Mouse (Mus musculus): ENCODE measurements around the gene Ifitm5. TPM values are rescaled to one million over a fixed set of nuclear protein-coding genes. Genes with fewer than 3 reads are reported as not detected.

The Ifitm5 gene
- polyA plus RNA-seq, 1 experiment, result not detected

DNA sequence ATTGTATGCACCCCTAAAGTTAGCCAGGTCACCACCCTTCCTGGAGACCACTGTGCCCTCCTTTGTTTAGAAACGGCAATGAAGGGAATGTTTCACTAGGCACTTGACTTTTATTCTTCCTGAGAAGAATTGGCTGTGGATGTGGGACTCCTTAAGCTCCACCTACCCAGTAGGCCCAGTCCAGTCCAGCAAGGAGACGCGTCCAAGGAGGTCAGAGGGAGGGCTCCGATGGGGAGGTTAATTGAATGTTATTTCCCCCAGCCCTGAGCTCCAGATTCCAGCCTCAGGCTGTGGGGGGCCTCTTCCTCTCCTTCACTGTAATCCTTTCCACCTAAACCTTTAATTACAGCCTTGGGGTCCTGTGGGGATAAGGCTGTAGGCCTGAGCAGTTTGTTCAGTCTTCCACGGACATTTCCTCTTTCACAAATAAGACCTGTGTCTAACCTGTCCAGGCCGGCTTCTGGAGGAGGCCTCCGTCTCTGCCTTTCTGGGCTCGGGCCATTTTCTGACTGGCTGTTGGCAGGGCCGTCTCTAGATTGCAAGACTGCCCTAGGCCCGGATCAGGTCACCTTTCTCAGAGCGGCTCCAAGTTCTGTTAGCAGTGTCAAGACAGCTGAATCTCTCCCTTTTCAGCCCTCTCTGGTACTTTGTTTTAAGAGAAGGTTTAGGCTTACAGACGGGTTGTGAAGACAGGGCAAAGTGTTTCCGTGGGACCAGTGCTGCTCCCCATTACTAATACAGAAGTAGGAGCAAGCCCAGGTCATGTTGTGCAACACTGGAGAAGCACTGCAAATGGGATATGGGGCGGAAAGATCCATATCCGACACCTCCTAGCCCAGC, 47.8 kb downstream of the Ifitm5 start:
- Histone ChIP-seq H3K4me1 (ENCODE audit: control insufficient read depth, insufficient read depth, low read length) (peaks cover 2% of the 10 kb centered on the region; the same call in 1 of the 2 replicates), H3K4me3 (ENCODE audit: insufficient read depth, low read depth, low read length) (no peak overlapping the region), H3K27ac (ENCODE audit: insufficient read depth, low read depth, low read length) (no peak overlapping the region)
- 73% methylated on average over 15 of the region's 15 CpGs for WGBS
- TF ChIP-seq CTCF (IDR thresholded peaks at IDR 0.05; ENCODE audit: insufficient read depth, low read depth, low read length) (no peak), POLR2A (IDR thresholded peaks at IDR 0.05; ENCODE audit: insufficient read depth, low read depth, low read length) (no peak)

DNA sequence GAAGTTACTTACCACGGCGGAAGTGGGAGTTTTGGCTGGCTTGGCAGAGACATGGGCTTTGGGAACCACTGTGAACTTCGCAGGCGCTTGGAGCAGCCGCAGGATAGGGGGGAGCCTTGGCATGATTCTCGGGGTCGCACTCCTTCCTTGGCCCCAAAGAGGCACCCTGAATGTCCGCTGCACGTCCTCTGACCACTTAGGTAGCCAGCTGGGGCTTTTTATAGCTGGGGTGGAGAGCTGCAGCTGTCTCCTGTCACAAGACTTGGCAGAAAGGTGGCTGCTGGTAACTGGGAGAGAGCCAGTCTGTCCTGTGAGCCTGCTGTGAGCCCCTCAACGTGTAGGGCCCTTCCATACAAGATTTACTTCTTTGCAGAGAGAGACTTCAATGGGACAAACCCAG, 49.9 kb downstream of the Ifitm5 start, which contains the start of gene Cox8b:
Gene Cox8b, minus strand, starts transcription at position 227 of the 400 bp plus-strand sequence.
- WGBS, result 61% methylated on average over 10 of the region's 10 CpGs
- TF ChIP-seq CTCF (IDR thresholded peaks at IDR 0.05; ENCODE audit: insufficient read depth, low read depth, low read length) (no peak), POLR2A (IDR thresholded peaks at IDR 0.05; ENCODE audit: insufficient read depth, low read depth, low read length) (no peak)
- H3K4me1 ChIP-seq (ENCODE audit: control insufficient read depth, insufficient read depth, low read length), result peaks cover 2% of the 10 kb centered on the region; the same call in 1 of the 2 replicates
- no peak within 1 kb of the TSS for H3K4me3 ChIP-seq (ENCODE audit: insufficient read depth, low read depth, low read length)
- no peak within 1 kb of the TSS for H3K27ac ChIP-seq (ENCODE audit: insufficient read depth, low read depth, low read length)

DNA sequence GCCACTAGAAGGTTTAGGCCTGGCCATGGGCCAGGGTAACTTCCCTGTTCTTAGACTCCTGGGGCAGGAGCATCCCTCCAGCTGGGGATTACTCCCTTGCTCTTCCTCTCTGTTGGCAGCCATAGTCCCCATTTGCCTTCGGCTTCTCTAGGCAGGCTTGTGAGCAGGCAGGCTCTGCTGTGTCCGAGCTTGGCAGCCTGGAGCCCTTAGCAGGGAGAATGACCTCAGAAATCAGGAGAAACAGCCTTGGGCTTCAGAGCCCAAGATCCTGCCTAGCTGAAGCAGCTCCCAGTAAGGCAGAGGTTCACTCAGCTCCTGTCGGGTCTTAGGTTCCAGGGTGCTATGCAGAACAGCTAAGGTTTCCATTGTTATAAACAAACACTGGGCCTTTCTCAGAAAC, 51.0 kb downstream of the Ifitm5 start:
- no peak overlapping the region for H3K4me3 ChIP-seq (ENCODE audit: insufficient read depth, low read depth, low read length)
- TF ChIP-seq CTCF (IDR thresholded peaks at IDR 0.05; ENCODE audit: insufficient read depth, low read depth, low read length) (no peak), POLR2A (IDR thresholded peaks at IDR 0.05; ENCODE audit: insufficient read depth, low read depth, low read length) (no peak)
- H3K4me1 ChIP-seq (ENCODE audit: control insufficient read depth, insufficient read depth, low read length), result peaks cover 2% of the 10 kb centered on the region; the same call in 1 of the 2 replicates
- WGBS, result 71% methylated on average over 3 of the region's 3 CpGs
- H3K27ac ChIP-seq (ENCODE audit: insufficient read depth, low read depth, low read length), result no peak overlapping the region

Other genes with a start within 250 kb of the Ifitm5 start
- gene Cyp2e1, start 186.6 kb downstream of the Ifitm5 start, polyA plus RNA-seq (2012; ENCODE audit: insufficient read depth, insufficient read length, low replicate concordance, missing spikeins), result not detected in 2 replicates
- gene Syce1, start 162.4 kb downstream of the Ifitm5 start, polyA plus RNA-seq (2012; ENCODE audit: insufficient read depth, insufficient read length, low replicate concordance, missing spikeins), result not detected in 2 replicates
- gene Zfp941, start 128.1 kb downstream of the Ifitm5 start, polyA plus RNA-seq (2012; ENCODE audit: insufficient read depth, insufficient read length, low replicate concordance, missing spikeins), result not detected in 2 replicates
- not detected in 2 replicates for gene Urah, start 115.3 kb downstream of the Ifitm5 start, polyA plus RNA-seq (2012; ENCODE audit: insufficient read depth, insufficient read length, low replicate concordance, missing spikeins)
- not detected in 2 replicates for gene Scgb1c1, start 104.7 kb downstream of the Ifitm5 start, polyA plus RNA-seq (2012; ENCODE audit: insufficient read depth, insufficient read length, low replicate concordance, missing spikeins)
- not detected in 2 replicates for gene Odf3, start 102.5 kb downstream of the Ifitm5 start, polyA plus RNA-seq (2012; ENCODE audit: insufficient read depth, insufficient read length, low replicate concordance, missing spikeins)
- gene Gm45785, start 94.0 kb downstream of the Ifitm5 start, polyA plus RNA-seq (2012; ENCODE audit: insufficient read depth, insufficient read length, low replicate concordance, missing spikeins), result not detected in 2 replicates
- not detected in 2 replicates for gene Ric8a, start 93.3 kb downstream of the Ifitm5 start, polyA plus RNA-seq (2012; ENCODE audit: insufficient read depth, insufficient read length, low replicate concordance, missing spikeins)
- gene Bet1l, start 92.7 kb downstream of the Ifitm5 start, polyA plus RNA-seq (2012; ENCODE audit: insufficient read depth, insufficient read length, low replicate concordance, missing spikeins), result not detected in 2 replicates
- gene Psmd13, start 68.3 kb downstream of the Ifitm5 start, polyA plus RNA-seq (2012; ENCODE audit: insufficient read depth, insufficient read length, low replicate concordance, missing spikeins), result not detected in 2 replicates
- gene Sirt3, start 68.0 kb downstream of the Ifitm5 start, polyA plus RNA-seq (2012; ENCODE audit: insufficient read depth, insufficient read length, low replicate concordance, missing spikeins), result not detected in 2 replicates
- gene Cox8b, start 49.8 kb downstream of the Ifitm5 start, polyA plus RNA-seq (2012; ENCODE audit: insufficient read depth, insufficient read length, low replicate concordance, missing spikeins), result not detected in 2 replicates
- gene Nlrp6, start 29.4 kb downstream of the Ifitm5 start, polyA plus RNA-seq (2012; ENCODE audit: insufficient read depth, insufficient read length, low replicate concordance, missing spikeins), result not detected in 2 replicates
- not detected in 2 replicates for gene Pgghg, start 8.9 kb downstream of the Ifitm5 start, polyA plus RNA-seq (2012; ENCODE audit: insufficient read depth, insufficient read length, low replicate concordance, missing spikeins)
- not detected in 2 replicates for gene Gm45717, start 5.6 kb upstream of the Ifitm5 start, polyA plus RNA-seq (2012; ENCODE audit: insufficient read depth, insufficient read length, low replicate concordance, missing spikeins)
- not detected in 2 replicates for gene Ifitm2, start 5.7 kb upstream of the Ifitm5 start, polyA plus RNA-seq (2012; ENCODE audit: insufficient read depth, insufficient read length, low replicate concordance, missing spikeins)
- gene Ifitm1, start 16.9 kb upstream of the Ifitm5 start, polyA plus RNA-seq (2012; ENCODE audit: insufficient read depth, insufficient read length, low replicate concordance, missing spikeins), result not detected in 2 replicates
- gene Ifitm3, start 60.5 kb upstream of the Ifitm5 start, polyA plus RNA-seq (2012; ENCODE audit: insufficient read depth, insufficient read length, low replicate concordance, missing spikeins), result not detected in 2 replicates
- gene Ifitm6, start 67.6 kb upstream of the Ifitm5 start, polyA plus RNA-seq (2012; ENCODE audit: insufficient read depth, insufficient read length, low replicate concordance, missing spikeins), result not detected in 2 replicates
- gene Gm17387, start 78.8 kb upstream of the Ifitm5 start, polyA plus RNA-seq (2012; ENCODE audit: insufficient read depth, insufficient read length, low replicate concordance, missing spikeins), result not detected in 2 replicates
- gene B4galnt4, start 110.8 kb upstream of the Ifitm5 start, polyA plus RNA-seq (2012; ENCODE audit: insufficient read depth, insufficient read length, low replicate concordance, missing spikeins), result not detected in 2 replicates
- not detected in 2 replicates for gene Pkp3, start 127.9 kb upstream of the Ifitm5 start, polyA plus RNA-seq (2012; ENCODE audit: insufficient read depth, insufficient read length, low replicate concordance, missing spikeins)
- gene Sigirr, start 150.3 kb upstream of the Ifitm5 start, polyA plus RNA-seq (2012; ENCODE audit: insufficient read depth, insufficient read length, low replicate concordance, missing spikeins), result not detected in 2 replicates
- gene Ano9, start 167.5 kb upstream of the Ifitm5 start, polyA plus RNA-seq (2012; ENCODE audit: insufficient read depth, insufficient read length, low replicate concordance, missing spikeins), result not detected in 2 replicates
- not detected in 2 replicates for gene Ptdss2, start 172.1 kb upstream of the Ifitm5 start, polyA plus RNA-seq (2012; ENCODE audit: insufficient read depth, insufficient read length, low replicate concordance, missing spikeins)
- gene Rnh1, start 222.6 kb upstream of the Ifitm5 start, polyA plus RNA-seq (2012; ENCODE audit: insufficient read depth, insufficient read length, low replicate concordance, missing spikeins), result not detected in 2 replicates
- not detected in 2 replicates for gene Hras, start 243.7 kb upstream of the Ifitm5 start, polyA plus RNA-seq (2012; ENCODE audit: insufficient read depth, insufficient read length, low replicate concordance, missing spikeins)
- not detected in 2 replicates for gene Lrrc56, start 243.9 kb upstream of the Ifitm5 start, polyA plus RNA-seq (2012; ENCODE audit: insufficient read depth, insufficient read length, low replicate concordance, missing spikeins)

All from olfactory bulb, adult 2 months (tissue).